Mouse (Mus musculus): Measurements from ENCODE around the gene Taldo1. TPM values are rescaled to one million over a fixed set of nuclear protein-coding genes. Genes with fewer than 3 reads are reported as not detected.

Gene Taldo1
- polyA plus RNA-seq, 1 experiment = 259 TPM

GRCm38 (mm10) chr7:141439811-141440210, 47.8 kb downstream of the Taldo1 start:
- H3K27me3 ChIP-seq (ENCODE audit: control insufficient read depth, insufficient read depth, insufficient read length) = no peaks in the 10 kb centered on the region

DNA sequence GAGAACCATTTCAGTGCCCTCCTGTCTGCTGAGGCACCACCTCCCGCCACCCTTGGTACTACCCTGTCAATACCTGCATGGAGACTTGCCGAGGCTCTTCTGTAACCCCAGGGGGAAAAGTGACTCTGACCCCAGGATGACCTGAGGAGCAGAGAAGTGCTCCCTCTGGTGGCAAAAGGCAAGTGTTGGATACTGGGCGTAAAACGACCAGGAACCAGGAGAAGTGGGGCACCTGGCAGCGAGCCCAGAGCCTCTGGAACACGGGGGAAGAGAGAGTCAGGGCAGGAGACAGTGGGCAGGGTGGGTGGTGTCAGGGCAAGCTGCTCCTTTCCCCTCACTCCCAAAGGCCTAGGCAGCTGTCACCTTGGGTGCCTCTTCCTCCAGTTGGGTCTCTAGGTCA, 48.6 kb downstream of the Taldo1 start:
- Histone ChIP-seq H3K79me2 (ENCODE audit: control insufficient read depth, insufficient read depth) (peaks cover 6% of the 10 kb centered on the region), H3K27me3 (ENCODE audit: control insufficient read depth, insufficient read depth, insufficient read length) (no peaks in the 10 kb centered on the region), H3ac (ENCODE audit: control insufficient read depth, insufficient read length) (no peak overlapping the region), H3K36me3 (ENCODE audit: control insufficient read depth, insufficient read depth) (no peaks in the 10 kb centered on the region), H3K4me2 (ENCODE audit: low read depth) (no peak overlapping the region), H3K4me3 (no peak overlapping the region)
- TF ChIP-seq SRF (IDR thresholded peaks at IDR 0.05; ENCODE audit: control insufficient read depth, insufficient read length, low read depth) = no peak
- no peak for TF ChIP-seq E2F4 (IDR thresholded peaks at IDR 0.05; ENCODE audit: insufficient read depth)
- no peak for TF ChIP-seq MYOG (IDR thresholded peaks at IDR 0.05; ENCODE audit: control insufficient read depth in 1 of 3, insufficient read depth in 1 of 3, insufficient read length in 2 of 3, low read depth in 2 of 3)
- TF ChIP-seq REST (IDR thresholded peaks at IDR 0.05; ENCODE audit: insufficient read depth, insufficient read length) = no peak
- no peak for TF ChIP-seq MAX (IDR thresholded peaks at IDR 0.05; ENCODE audit: low read depth)
- no peak for TF ChIP-seq TCF12 (IDR thresholded peaks at IDR 0.05; ENCODE audit: insufficient read depth, poor library complexity, severe bottlenecking)
- TF ChIP-seq POLR2AphosphoS2 (IDR thresholded peaks at IDR 0.05; ENCODE audit: insufficient read length, low read depth) = no peak
- TF ChIP-seq MYOD1 (IDR thresholded peaks at IDR 0.05; ENCODE audit: control insufficient read depth in 1 of 3, insufficient read length in 2 of 3, low read depth in 2 of 3) = no peak
- no peak for TF ChIP-seq USF1 (IDR thresholded peaks at IDR 0.05; ENCODE audit: low read depth)
- TF ChIP-seq TCF3 (IDR thresholded peaks at IDR 0.05; ENCODE audit: insufficient read length, low read depth) = no peak
- TF ChIP-seq POLR2A (IDR thresholded peaks at IDR 0.05; ENCODE audit: insufficient read length, low read depth) = no peak
- TF ChIP-seq CEBPB (IDR thresholded peaks at IDR 0.05; ENCODE audit: insufficient read depth, poor library complexity, severe bottlenecking) = no peak

More at GRCm38 (mm10) chr7:141439811-141440210, 47.8 kb downstream of the Taldo1 start:
- H3K4me2 ChIP-seq (ENCODE audit: low read depth) = no peak overlapping the region
- H3K79me2 ChIP-seq (ENCODE audit: control insufficient read depth, insufficient read depth) = peaks cover 10% of the 10 kb centered on the region
- TF ChIP-seq MYOG (IDR thresholded peaks at IDR 0.05; ENCODE audit: control insufficient read depth in 1 of 3, insufficient read depth in 1 of 3, insufficient read length in 2 of 3, low read depth in 2 of 3) = no peak
- no peak for TF ChIP-seq USF1 (IDR thresholded peaks at IDR 0.05; ENCODE audit: low read depth)
- TF ChIP-seq CEBPB (IDR thresholded peaks at IDR 0.05; ENCODE audit: insufficient read depth, poor library complexity, severe bottlenecking) = no peak
- TF ChIP-seq TCF12 (IDR thresholded peaks at IDR 0.05; ENCODE audit: insufficient read depth, poor library complexity, severe bottlenecking) = no peak
- TF ChIP-seq REST (IDR thresholded peaks at IDR 0.05; ENCODE audit: insufficient read depth, insufficient read length) = no peak
- no peak for TF ChIP-seq MYOD1 (IDR thresholded peaks at IDR 0.05; ENCODE audit: control insufficient read depth in 1 of 3, insufficient read length in 2 of 3, low read depth in 2 of 3)
- no peak for TF ChIP-seq E2F4 (IDR thresholded peaks at IDR 0.05; ENCODE audit: insufficient read depth)
- no peak for TF ChIP-seq POLR2A (IDR thresholded peaks at IDR 0.05; ENCODE audit: insufficient read length, low read depth)
- TF ChIP-seq POLR2AphosphoS2 (IDR thresholded peaks at IDR 0.05; ENCODE audit: insufficient read length, low read depth) = no peak
- no peak for TF ChIP-seq SRF (IDR thresholded peaks at IDR 0.05; ENCODE audit: control insufficient read depth, insufficient read length, low read depth)
- no peak for TF ChIP-seq MAX (IDR thresholded peaks at IDR 0.05; ENCODE audit: low read depth)
- TF ChIP-seq TCF3 (IDR thresholded peaks at IDR 0.05; ENCODE audit: insufficient read length, low read depth) = no peak
- no peak overlapping the region for H3K4me3 ChIP-seq
- H3K36me3 ChIP-seq (ENCODE audit: control insufficient read depth, insufficient read depth) = no peaks in the 10 kb centered on the region
- H3ac ChIP-seq (ENCODE audit: control insufficient read depth, insufficient read length) = no peak overlapping the region

GRCm38 (mm10) chr7:141441460-141441859, 49.5 kb downstream of the Taldo1 start:
- TF ChIP-seq MYOD1 (IDR thresholded peaks at IDR 0.05; ENCODE audit: control insufficient read depth in 1 of 3, insufficient read length in 2 of 3, low read depth in 2 of 3) (no peak), TCF3 (IDR thresholded peaks at IDR 0.05; ENCODE audit: insufficient read length, low read depth) (no peak), USF1 (IDR thresholded peaks at IDR 0.05; ENCODE audit: low read depth) (no peak), POLR2A (IDR thresholded peaks at IDR 0.05; ENCODE audit: insufficient read length, low read depth) (no peak), CEBPB (IDR thresholded peaks at IDR 0.05; ENCODE audit: insufficient read depth, poor library complexity, severe bottlenecking) (no peak), POLR2AphosphoS2 (IDR thresholded peaks at IDR 0.05; ENCODE audit: insufficient read length, low read depth) (no peak), E2F4 (IDR thresholded peaks at IDR 0.05; ENCODE audit: insufficient read depth) (no peak), MYOG (IDR thresholded peaks at IDR 0.05; ENCODE audit: control insufficient read depth in 1 of 3, insufficient read depth in 1 of 3, insufficient read length in 2 of 3, low read depth in 2 of 3) (no peak), SRF (IDR thresholded peaks at IDR 0.05; ENCODE audit: control insufficient read depth, insufficient read length, low read depth) (no peak), REST (IDR thresholded peaks at IDR 0.05; ENCODE audit: insufficient read depth, insufficient read length) (no peak), MAX (IDR thresholded peaks at IDR 0.05; ENCODE audit: low read depth) (no peak), TCF12 (IDR thresholded peaks at IDR 0.05; ENCODE audit: insufficient read depth, poor library complexity, severe bottlenecking) (no peak)
- Histone ChIP-seq H3K27me3 (ENCODE audit: control insufficient read depth, insufficient read depth, insufficient read length) (no peaks in the 10 kb centered on the region), H3K36me3 (ENCODE audit: control insufficient read depth, insufficient read depth) (no peaks in the 10 kb centered on the region), H3K4me3 (peak overlapping the region; percentile 38), H3ac (ENCODE audit: control insufficient read depth, insufficient read length) (no peak overlapping the region), H3K79me2 (ENCODE audit: control insufficient read depth, insufficient read depth) (peaks cover 6% of the 10 kb centered on the region), H3K4me2 (ENCODE audit: low read depth) (no peak overlapping the region)

DNA sequence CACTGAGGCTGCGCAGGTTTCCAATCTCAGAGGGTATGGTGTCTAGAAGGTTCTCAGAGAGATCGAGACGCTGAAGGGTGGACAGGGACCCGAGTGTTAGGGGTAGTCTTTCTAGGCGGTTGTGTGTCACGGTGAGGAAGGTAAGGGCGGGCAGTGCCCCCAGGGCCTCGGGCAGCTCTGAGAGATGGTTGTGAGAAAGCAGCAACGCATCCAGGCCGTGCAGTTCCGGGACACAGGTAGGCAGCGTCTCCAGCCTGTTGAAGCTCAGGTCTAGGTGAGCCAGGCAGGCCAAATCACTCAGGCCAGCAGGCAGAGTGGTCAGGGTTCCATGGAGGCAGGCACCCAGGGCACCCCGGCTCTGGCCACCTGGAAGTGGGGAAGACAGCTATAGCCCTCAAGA, 50.2 kb downstream of the Taldo1 start:
- H3ac ChIP-seq (ENCODE audit: control insufficient read depth, insufficient read length) = no peak overlapping the region
- peak overlapping the region; percentile 99 for H3K4me2 ChIP-seq (ENCODE audit: low read depth)
- no peaks in the 10 kb centered on the region for H3K27me3 ChIP-seq (ENCODE audit: control insufficient read depth, insufficient read depth, insufficient read length)
- no peak for TF ChIP-seq MYOG (IDR thresholded peaks at IDR 0.05; ENCODE audit: control insufficient read depth in 1 of 3, insufficient read depth in 1 of 3, insufficient read length in 2 of 3, low read depth in 2 of 3)
- no peak for TF ChIP-seq CEBPB (IDR thresholded peaks at IDR 0.05; ENCODE audit: insufficient read depth, poor library complexity, severe bottlenecking)
- no peak for TF ChIP-seq SRF (IDR thresholded peaks at IDR 0.05; ENCODE audit: control insufficient read depth, insufficient read length, low read depth)
- no peak for TF ChIP-seq POLR2AphosphoS2 (IDR thresholded peaks at IDR 0.05; ENCODE audit: insufficient read length, low read depth)
- no peak for TF ChIP-seq POLR2A (IDR thresholded peaks at IDR 0.05; ENCODE audit: insufficient read length, low read depth)
- no peaks in the 10 kb centered on the region for H3K79me2 ChIP-seq (ENCODE audit: control insufficient read depth, insufficient read depth)
- H3K36me3 ChIP-seq (ENCODE audit: control insufficient read depth, insufficient read depth) = no peaks in the 10 kb centered on the region
- H3K4me3 ChIP-seq = peak overlapping the region; percentile 38

All from myocyte (in vitro differentiated cells).